Mouse (Mus musculus) heart, postnatal 14 days (tissue): ENCODE measurements around the gene Ppm1h. TPM values are rescaled to one million over a fixed set of nuclear protein-coding genes. Genes with fewer than 3 reads are reported as not detected.

Experiments used
- DNase-seq, 2 experiments: peaks; one replicate each; pipeline ENCODE4 v3.0.0; 2021 to 2022
- intact Hi-C: fragments of 180-260 bp; cut with DNase I; formaldehyde crosslinking; loops from one replicate; pipeline ENCODE4 v1.15.1; 2025
- total RNA-seq, 2 experiments: library from RNA; stranded (reverse); gene quantifications; 2 replicates each; pipeline ENCODE4 v1.2.3; 2021

Ppm1h gene
- total RNA-seq, 2 experiments from 2014 or later = 8.3 to 9.5 TPM

DNA sequence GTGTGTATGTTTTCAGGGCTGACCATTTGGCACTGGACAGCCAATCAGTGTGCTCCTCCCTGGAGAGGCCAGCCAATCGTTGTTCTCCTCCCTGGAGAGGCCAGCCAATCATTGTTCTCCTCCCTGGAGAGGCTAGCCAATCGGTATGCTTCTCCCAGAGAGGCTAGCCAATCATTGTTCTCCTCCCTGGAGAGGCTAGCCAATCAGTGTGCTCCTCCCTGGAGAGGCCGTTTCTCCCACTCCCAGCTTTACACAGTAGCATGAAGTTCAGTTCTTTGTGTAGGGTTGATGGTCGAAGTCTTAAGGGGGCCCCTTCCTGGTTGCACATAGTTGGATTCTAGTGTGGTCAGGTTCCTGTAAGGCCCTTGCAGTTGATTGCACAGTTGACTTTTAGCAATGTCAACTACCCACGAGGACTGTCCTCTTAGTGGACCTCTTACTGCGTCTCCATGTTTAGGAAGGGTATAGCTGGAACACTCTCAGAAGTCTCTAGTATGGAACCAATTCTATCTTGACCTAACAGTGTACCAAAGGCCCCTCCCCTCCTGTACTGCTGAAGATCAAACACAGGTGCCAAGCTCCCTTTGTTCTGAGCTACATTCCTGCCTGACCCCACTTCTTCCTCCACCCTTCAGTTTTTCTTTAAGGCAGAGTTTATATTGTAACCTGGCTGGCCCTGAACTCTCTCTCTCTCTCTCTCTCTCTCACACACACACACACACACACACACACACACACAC lies 84.4 kb downstream of the Ppm1h start:
- intact Hi-C loops = no loop called here
- no peak for DNase-seq

DNA sequence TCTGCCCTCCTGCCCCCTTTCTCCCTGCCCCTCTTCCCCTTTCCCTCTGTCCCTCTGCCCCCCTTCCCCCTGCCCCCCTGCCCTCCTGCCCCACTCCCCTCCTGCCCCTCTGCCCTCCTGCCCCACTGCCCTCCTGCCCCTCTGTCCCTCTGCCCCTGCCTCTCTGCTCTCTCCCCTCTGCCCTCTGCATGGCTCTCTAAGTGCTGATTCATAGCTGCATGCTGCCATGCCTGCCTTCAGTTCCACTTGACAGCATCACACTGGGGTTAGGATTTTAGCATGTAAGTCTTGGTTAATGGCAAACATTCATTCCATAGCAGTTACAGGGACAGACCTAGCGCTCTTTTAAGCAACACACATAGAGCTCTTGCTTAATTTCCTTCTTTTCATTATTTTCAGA lies 85.0 kb downstream of the Ppm1h start:
- no peak for DNase-seq
- intact Hi-C loops = no loop called here

DNA sequence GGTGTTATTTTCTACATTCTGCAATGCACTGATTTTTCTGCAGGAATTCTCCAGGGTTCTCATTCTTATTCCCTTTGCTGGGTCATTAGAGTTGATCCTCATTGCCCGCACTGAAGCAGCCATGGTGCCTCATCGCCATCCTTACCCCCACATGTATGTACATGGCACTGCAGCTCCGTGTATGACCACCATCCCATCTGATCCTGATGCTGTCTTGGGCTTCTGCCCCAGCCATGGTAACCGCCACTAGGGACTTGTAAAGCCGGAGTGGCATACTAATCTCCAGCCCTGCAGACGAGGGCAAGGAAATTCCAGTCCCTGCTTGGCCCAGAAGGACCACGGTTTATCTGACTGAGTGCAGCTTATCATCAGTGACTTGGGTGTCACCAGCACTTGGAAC lies 86.1 kb downstream of the Ppm1h start:
- no peak for DNase-seq
- intact Hi-C loops = no loop called here

DNA sequence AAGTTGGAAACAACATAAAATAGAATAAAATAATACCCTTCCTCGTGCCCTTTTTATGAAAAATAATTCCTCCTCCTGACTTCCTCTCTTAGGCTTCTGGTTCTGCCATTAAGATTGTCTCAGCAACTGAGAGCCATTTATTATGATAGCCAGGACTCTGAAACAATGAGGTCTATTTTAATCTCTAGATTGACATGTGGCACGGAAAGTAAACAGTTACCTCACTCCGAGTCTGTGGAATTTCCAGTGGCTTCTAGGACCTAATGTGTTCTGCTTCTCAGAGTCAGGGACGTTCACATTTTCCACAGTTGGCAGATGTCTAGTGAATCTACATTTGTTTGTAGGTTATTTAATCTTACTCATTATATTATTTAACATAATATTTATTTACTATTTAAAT lies 87.0 kb downstream of the Ppm1h start:
- intact Hi-C loops = no loop called here
- no peak for DNase-seq

DNA sequence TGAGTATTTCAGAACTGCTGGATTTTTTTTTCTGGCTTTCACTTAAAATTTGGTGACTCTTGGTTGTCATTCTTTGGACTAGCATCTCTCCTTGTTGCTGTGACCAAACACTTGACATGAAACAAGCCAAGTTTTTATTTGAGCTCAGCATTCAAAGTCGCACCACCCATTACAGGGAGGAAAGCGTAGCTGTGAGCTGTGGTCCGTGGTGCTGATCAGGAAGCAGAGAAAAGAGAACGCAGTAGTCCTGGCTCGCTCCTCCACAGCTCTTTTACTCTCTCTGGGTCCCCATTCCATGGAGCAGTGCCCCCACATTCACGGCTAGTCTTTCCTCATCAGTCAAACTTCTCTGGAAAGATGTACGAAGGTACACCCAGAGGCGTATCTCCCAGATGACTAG lies 87.4 kb downstream of the Ppm1h start:
- DNase-seq = no peak
- intact Hi-C loops = no loop called here

DNA sequence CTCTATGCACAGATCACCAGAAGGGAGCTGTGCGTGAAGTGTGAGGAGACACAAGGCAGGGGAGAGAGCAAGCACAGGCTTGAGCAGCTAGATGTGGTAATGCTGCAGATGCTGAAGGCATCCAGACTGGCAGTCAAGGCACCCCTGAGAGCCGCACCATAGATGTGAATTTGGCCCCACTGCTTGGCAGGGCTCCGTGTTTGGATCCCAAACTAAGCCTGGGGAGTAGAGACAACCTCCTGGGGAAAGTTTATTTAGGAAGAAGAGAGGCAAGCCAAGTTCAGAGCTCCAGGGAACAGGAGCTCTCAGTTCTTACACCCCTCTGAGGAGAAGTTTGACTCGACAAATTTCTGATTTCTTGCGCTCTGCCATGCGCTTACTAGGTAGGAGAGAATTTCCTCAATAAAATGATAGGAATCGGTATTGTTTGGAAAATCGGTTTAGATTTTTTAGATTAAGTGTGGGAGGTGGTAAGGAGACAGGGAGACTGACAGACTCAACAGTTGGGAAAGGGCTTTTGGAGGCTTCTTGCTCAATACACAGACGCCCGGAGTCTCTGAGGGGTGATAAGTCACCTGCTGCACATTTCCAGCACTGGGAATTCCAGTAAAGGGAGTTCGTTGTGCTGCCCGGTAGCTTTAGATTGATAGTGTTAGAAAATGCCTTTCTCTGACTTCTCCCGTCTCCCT lies 89.8 kb downstream of the Ppm1h start:
- intact Hi-C loops = no loop called here
- no peak for DNase-seq

DNA sequence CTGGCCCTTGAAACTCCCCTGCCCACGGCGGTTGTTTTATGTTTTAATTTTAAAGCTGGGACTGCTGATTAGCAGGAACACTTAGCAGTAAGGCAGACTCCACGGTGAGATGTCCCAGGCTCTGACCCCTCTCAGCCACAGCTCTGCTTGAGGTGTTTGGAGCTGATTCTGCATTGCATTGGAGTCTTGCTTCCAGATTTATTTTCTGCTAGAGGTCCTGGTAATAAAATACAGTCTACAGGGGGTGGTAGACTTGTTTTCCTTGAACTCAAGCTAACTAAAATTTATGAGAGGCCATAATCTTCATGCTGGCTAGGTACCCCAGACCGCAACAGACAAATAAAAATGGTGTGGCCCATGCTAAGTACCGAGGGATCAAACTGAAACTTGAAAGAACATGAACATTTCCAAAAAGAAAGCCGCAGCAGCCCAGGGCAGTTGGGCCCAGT lies 90.4 kb downstream of the Ppm1h start:
- intact Hi-C loops = no loop called here
- DNase-seq = no peak

DNA sequence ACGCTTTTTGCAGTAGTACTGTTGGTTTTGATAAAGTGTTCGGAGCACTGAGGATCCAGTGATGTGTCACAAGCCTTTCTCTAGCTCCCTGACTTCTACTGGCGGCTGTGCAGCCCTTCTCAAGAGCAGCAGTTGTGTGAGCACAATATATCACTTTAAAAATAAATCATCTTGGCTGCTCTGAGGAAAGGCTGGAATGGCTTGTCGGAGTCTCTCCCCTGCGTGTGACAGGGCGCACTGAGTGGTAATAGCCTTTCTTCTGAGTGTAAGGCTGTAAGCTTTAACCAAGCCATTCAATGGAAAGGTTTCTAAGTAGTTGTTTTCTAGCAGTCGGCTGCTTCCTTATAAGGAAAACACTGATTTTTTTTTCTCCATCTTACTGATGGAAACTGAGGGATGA lies 91.8 kb downstream of the Ppm1h start:
- intact Hi-C loops = no loop called here
- DNase-seq = no peak

DNA sequence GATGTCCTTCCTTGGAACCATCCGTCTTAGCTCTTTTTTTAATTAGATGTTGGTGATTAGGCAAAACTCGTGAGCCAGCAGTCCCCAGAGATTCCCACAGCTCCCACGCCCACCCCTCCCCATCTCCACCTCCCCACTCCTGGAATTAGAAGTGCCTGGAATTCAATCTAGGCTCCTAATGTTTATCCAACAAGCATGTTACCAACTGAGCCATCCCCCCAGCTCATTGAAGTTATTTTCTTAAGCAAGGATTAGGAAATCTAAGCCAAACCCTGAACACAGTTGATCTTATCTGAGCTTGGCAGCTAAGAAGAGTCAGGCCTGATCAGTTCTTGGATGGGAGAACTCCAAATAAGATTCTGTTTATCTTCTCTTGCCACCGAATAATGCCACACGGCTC lies 92.4 kb downstream of the Ppm1h start:
- no peak for DNase-seq
- intact Hi-C loops = no loop called here

DNA sequence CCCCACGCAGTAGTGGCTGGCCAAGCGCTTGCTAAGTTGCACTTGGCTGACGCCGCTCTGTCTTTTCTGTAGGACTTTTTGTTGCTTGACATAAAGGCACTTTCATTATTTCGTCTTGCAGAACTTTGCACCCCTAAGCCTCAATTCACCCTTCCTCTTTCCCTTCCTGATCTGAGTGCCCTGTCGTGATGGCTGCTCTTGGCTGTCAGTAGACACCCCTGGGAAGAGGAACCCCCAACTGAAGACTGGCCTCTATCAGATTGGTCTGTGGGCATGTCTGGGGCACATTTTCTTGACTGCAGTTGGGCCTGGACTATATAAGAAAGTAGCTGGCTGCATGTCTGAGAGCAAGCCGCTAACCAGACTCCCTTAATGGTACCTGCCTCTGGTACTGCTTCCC lies 95.6 kb downstream of the Ppm1h start:
- no peak for DNase-seq
- intact Hi-C loops = no loop called here

DNA sequence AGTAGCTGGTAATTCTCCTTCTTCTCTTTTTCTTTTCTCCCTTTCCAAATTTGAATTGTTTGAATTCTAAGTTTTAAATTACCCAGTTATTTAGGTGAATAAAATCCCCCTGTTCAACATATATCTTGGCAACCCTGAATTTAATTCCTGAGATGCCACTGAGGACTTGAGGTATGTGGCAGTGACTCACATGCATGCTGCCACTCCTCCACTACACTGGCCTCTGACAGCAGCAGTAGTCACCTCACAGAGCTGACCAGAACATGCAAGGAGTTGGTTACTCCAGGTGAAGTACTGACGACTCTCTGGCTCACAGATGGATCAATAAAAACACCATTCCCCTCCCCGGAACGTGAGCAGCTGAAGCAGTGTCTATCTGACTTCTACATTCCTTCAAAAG lies 98.9 kb downstream of the Ppm1h start:
- intact Hi-C loops = no loop called here
- no peak for DNase-seq

DNA sequence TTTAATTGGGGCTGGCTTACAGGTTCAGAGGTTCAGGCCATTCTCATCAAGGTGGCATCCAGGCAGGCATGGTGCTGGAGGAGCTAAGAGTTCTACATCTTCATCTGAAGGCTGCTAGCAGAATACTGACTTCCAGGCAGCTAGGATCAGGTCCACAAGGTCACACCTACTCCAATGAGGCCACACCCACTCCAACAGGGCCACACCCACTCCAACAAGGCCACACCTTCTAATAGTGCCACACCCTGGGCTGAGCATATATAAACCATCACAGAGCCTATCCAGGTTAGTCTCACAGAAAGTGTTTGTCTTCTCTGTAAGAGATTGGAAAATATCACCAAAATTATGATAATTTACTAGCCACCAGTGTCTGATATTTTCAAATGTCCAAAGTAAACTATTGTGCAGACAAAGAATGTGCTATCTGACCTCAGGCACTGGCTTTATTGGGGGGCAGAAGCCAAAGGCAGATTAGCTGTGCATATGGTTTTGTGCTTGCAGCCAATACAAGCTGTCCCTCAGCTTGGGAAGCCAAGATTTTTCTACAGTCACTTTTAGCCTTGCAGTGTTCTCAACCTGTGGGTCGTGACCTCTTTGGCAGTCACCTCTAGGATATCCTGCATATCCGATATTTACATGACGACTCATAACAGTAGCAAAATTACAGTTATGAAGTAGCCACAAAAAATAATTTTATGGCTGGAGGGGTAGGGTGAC lies 99.5 kb downstream of the Ppm1h start:
- intact Hi-C loops = no loop called here
- no peak for DNase-seq

DNA sequence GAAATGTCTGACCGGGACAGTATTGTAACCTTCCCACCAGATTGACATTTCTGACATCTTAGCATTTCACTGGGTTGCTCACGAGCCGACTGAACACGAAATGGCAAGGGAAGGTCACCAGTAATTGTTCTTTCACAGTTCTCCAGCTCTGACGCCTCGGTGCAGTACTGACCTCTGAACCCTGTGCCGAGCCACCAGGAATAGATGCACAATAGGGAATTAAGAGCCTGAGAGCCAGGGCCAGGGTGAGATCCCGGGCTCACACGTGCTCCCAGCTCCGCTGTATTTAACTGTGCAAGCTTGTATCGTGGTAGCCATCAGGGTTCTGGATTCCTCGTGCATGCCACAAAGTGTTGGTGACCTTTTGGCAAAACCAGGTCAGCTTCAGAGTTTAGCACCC lies 100.8 kb downstream of the Ppm1h start:
- DNase-seq = no peak
- intact Hi-C loops = no loop called here

DNA sequence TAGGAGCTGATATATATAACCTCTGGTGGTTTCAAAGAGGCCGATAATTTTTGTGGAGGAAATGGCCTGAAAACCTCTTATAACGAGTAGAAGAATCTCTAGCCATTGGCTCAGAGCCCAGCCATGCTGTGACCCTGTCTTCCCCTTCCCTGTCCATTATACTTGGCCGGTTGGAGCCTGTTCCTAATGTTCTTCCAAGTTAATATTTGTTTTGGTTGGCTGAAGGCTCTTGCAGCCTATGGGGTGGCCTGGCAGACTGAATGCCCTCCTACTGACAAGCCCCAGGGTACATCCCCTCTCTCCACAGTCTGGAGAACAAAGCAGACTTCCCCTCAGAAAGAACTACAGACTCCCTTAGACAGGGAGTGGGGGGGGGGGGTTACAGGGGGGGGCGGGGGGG lies 104.2 kb downstream of the Ppm1h start:
- DNase-seq = peak; percentile 60 to 61
- intact Hi-C loops = no loop called here

DNA sequence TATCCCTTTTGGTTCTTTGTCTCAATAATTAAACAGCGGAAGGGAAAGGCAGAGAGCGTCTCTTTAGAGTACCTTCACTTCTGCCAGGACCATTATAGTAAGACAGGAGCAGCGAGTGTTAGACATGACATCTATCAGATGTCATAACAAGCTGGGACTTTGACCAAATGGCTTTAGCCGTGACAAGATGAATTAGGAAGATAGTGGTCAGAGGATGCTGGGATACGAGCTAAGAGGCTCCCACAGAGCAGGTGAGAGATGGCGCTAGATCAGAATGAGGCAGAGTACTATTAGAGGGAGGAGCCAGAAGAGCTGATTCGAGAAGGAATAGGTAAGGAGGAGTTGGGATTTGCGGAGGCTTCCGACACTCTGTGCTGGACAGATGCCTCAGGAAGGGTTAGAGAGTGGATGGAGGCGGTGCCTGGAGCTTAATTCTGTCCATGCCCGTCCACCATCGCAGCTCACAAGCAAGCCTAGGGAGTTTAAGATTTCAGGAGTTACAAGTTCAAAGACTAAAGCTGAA lies 111.1 kb downstream of the Ppm1h start:
- no peak for DNase-seq
- intact Hi-C loops = no loop called here

DNA sequence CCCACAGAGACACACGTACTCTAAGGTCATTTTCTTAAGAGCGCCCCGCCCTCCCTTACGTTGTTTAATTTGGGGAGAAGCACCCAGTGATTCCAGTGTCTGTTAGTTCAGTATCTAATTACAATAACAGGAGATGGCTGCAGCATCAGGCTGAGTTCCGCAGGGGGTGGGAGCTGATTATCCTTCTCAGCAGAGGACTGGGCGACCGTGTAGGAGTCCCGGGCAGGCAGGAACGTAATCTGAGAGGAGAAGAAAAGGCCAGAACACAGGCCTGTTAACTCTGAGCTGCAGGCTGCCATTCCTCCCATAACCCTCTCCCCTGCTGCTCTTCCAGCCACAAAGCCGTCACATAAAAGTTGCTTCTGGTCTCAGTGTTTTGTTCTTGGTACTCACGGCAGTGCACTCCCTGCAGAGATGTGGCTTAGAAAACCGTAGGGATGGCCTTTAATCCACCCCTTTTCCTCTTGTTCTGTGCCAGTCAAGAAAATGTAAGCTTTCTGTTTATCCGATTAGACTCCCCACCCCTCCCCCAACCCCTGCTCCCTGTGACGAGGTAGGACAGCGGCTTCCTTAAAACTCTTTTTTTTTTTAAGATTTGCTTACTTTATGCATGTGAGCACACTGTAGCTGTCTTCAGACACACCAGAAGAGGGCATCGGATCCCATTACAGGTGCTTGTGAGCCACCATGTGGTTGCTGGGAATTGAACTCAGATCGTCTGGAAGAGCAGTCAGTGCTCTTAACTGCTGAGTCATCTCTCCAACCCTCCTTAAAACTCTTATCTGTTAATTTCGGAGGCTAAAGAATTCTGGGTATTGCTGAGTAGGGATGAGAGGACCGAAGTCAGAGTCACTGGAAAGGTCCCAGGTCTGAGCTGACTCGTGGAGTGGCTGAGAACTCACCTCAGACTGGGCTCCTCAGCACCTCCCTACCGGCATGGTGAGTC lies 113.7 kb downstream of the Ppm1h start:
- intact Hi-C loops = loop anchor here (2.0 kb wide), 1 partner anchor 113 kb away; the partner anchor contains the start of gene Ppm1h
- peak; percentile 29 to 34 for DNase-seq

DNA sequence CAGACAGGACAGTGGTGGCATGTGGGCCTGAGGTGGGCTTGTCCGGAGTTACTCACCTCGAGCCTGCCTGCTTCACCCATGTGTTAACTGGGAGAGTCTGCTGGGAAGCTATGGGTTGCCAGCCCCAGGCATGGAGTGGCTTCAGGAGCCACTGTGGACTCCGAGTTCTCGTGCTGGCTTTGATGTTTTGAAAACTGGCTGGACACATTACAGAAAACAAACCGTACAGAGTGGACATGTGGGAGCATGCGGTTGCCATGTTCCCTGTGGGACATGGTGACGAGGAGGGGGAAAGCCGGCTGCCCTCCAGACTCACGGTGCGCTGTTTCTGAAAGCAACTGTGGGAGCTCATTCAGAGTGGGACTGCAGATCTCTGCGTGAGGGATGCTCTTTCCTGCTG lies 114.6 kb downstream of the Ppm1h start:
- intact Hi-C loops = loop anchor here (2.0 kb wide), 1 partner anchor 114 kb away; the partner anchor contains the start of gene Ppm1h
- DNase-seq = no peak

DNA sequence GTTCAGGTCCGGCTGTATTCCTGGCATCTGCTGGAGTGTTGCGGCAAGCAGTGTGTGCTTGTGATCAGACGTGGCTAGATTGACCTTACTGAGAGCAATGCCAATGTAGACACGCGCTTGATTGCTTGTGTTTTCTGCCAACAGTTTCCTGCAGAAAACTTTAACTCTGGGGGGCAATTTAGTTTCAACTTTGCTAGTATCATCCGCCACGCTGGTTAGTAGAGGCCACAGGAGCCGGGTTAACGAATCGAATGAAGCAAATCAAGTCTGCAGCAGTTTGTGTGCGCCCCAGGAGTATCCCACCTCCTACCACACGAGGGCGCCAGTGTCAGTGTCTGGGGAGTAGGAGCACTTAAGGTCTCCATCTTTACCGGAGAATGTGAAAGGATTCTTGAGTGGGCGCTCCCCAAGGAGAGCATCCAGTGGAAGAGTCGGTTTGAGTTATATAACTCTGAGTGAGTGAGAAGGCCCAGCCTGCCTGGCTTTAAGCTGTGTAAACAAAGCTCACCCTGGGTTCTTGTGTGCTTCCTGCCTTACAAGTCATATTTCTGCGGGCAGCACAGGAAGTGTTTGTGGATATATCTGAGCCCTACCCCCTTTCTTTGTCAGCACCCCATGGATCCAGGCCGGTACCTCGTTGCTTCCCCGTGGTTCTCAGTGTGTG lies 115.8 kb downstream of the Ppm1h start:
- intact Hi-C loops = no loop called here
- peak; percentile 71 to 80 for DNase-seq

DNA sequence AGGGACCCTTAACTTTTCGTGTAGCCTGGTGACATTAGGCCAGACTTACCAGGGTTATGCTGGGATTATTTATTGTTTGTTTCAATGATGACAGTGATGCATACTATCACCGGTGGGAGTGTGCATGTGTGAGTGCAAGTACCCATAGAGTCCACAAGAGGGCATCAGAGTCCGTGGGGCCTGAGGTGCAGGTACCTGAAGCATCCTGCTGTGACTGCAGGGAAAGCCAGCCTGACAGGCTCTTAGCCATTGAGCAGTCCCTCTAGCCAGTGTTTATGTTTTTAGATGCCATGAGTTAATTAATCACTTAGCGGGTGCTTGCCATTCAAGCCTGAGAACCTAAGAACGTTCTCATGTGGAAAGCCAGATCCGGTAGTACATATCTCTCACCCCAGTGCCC lies 119.4 kb downstream of the Ppm1h start:
- intact Hi-C loops = no loop called here
- no peak for DNase-seq
